Mouse (Mus musculus) 3134 (cell line): ENCODE measurements around the gene Uvrag.
A peak's percentile ranks its signal among the peaks of the same experiment; 100 is the strongest.

Source experiments
- DNase-seq: peaks from one replicate; pipeline ENCODE4 v3.0.0-alpha.2; 2011; ENCODE audit warnings: low spot score; ENCODE audit not compliant: insufficient read length; ENCODE audit errors: extremely low read depth

Gene Uvrag

GRCm38 (mm10) chr7:99027185-99027584 is 113.8 kb downstream of the Uvrag start:
- DNase-seq: peak; percentile 72

- DNase-seq: no peak
Observed at GRCm38 (mm10) chr7:99025989-99026388, 115.0 kb downstream of the Uvrag start.

- DNase-seq: no peak
Observed at GRCm38 (mm10) chr7:99025265-99025664, 115.7 kb downstream of the Uvrag start.

GRCm38 (mm10) chr7:99024791-99025190 is 116.2 kb downstream of the Uvrag start:
- no peak for DNase-seq

GRCm38 (mm10) chr7:99023931-99024330 is 117.0 kb downstream of the Uvrag start:
- DNase-seq: peak; percentile 73

- DNase-seq: no peak
Observed at GRCm38 (mm10) chr7:99021277-99021676, 119.7 kb downstream of the Uvrag start.

- DNase-seq: peak; percentile 39
Observed at GRCm38 (mm10) chr7:99020353-99020752, 120.6 kb downstream of the Uvrag start.

GRCm38 (mm10) chr7:99017224-99017844 is 123.6 kb downstream of the Uvrag start:
- no peak for DNase-seq

- no peak for DNase-seq
Observed at GRCm38 (mm10) chr7:99015914-99016313, 125.0 kb downstream of the Uvrag start.

- no peak for DNase-seq
Observed at GRCm38 (mm10) chr7:99015419-99015818, 125.5 kb downstream of the Uvrag start.

GRCm38 (mm10) chr7:99014620-99015019 is 126.3 kb downstream of the Uvrag start:
- DNase-seq: no peak

GRCm38 (mm10) chr7:99007506-99008354 is 133.2 kb downstream of the Uvrag start:
- no peak for DNase-seq

- no peak for DNase-seq
Observed at GRCm38 (mm10) chr7:99003231-99003630, 137.7 kb downstream of the Uvrag start.

GRCm38 (mm10) chr7:98998722-98999121 is 142.2 kb downstream of the Uvrag start:
- DNase-seq: no peak

- no peak for DNase-seq
Observed at GRCm38 (mm10) chr7:98997760-98998159, 143.2 kb downstream of the Uvrag start.

GRCm38 (mm10) chr7:98996791-98997190 is 144.2 kb downstream of the Uvrag start:
- no peak for DNase-seq

GRCm38 (mm10) chr7:98995126-98995727 is 145.7 kb downstream of the Uvrag start:
- DNase-seq: no peak

- DNase-seq: no peak
Observed at GRCm38 (mm10) chr7:98994137-98994536, 146.8 kb downstream of the Uvrag start.

GRCm38 (mm10) chr7:98993395-98993794 is 147.5 kb downstream of the Uvrag start:
- no peak for DNase-seq

GRCm38 (mm10) chr7:98991204-98991761 is 149.7 kb downstream of the Uvrag start:
- DNase-seq: no peak

- DNase-seq: no peak
Observed at GRCm38 (mm10) chr7:98990510-98990909, 150.4 kb downstream of the Uvrag start.
